Mouse (Mus musculus): ENCODE measurements around the gene 1700015G11Rik. TPM values are rescaled to one million over a fixed set of nuclear protein-coding genes. Genes with fewer than 3 reads are reported as not detected.

1700015G11Rik gene
- total RNA-seq (2015; ENCODE audit: low replicate concordance) (not detected in 2 replicates), total RNA-seq (2017; ENCODE audit: low replicate concordance) (not detected in 2 replicates)

DNA sequence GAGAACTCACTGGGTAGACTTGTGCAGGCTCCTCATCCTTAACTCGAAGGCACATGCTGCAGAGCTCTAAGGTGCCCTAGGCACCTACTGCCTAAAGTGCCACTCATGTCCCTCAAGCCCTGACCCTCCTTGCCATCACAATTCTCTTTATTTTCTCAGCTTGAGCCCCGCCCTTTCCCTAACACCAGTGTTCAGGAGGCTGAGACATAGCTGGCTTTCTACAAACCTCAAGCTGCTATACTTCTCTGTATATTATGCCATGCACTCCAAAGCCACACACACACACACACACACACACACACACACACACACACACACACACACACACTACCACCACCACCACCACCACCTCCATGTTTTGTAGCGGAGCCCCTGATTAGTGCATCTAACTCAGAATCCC, at the start of gene 1700015G11Rik:
Gene 1700015G11Rik (minus strand): TSS at position 101 of the 400 bp plus-strand sequence.
- no peak for ATAC-seq (replicated peaks; ENCODE audit: low FRiP score, poor library complexity, severe bottlenecking)

DNA sequence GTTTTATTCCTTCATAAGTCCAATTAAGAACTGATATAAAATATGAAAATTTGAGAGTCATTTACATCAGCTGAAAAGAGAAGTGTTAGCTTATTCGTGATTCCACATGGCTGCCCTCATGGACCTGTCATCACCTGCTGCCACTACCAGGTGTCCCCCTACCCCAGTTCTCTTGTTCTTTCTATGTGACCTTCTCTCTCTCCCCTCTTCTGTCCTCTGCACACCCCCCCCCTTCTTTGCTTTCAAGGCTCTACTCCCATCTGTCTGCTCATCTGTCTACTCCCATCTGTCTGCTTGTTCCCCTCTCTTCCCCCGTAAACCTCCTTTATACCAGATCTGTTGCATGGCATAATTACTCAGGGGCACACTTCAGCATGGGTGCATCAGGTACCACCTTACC, 41.4 kb upstream of the 1700015G11Rik start:
- no peak for ATAC-seq (replicated peaks; ENCODE audit: low FRiP score, poor library complexity, severe bottlenecking)

DNA sequence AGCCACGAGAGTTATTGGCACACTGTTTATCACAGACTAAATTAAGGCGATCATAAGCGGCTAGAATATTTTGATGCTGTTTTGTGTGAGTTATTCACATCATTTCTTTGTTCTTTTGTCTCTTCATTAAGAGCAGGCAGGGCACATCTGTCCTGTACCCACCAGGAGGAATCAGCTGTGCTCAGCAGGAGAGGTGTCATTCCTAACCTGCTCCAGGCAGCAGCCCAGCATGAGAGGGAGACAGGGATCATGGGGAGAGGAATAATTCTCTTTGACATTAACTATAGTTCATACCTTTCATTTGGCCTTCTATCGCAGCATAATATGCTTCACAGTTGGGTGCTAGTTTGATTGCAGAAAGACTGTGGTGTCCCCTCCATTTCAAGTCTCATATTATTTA, 40.7 kb upstream of the 1700015G11Rik start:
- ATAC-seq (replicated peaks; ENCODE audit: low FRiP score, poor library complexity, severe bottlenecking): no peak

DNA sequence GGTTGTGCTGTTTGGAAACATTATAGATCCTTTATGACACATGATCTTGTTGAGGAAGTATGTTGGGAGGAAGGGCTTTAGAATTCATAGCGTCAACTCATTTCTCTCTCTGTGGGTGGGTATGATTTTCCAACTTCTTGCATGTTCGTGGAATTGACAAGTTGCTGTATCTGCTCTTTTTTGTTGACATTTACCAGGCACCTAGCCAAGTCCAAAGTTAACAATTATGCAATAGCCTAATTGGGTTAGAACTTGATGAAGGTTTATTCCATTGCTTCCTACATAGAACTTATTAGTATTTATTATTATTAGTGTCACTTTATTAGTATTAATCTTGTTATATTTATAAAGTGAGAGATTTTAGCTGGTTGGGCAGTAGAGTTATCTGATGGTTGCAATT, 40.3 kb upstream of the 1700015G11Rik start:
- no peak for ATAC-seq (replicated peaks; ENCODE audit: low FRiP score, poor library complexity, severe bottlenecking)

DNA sequence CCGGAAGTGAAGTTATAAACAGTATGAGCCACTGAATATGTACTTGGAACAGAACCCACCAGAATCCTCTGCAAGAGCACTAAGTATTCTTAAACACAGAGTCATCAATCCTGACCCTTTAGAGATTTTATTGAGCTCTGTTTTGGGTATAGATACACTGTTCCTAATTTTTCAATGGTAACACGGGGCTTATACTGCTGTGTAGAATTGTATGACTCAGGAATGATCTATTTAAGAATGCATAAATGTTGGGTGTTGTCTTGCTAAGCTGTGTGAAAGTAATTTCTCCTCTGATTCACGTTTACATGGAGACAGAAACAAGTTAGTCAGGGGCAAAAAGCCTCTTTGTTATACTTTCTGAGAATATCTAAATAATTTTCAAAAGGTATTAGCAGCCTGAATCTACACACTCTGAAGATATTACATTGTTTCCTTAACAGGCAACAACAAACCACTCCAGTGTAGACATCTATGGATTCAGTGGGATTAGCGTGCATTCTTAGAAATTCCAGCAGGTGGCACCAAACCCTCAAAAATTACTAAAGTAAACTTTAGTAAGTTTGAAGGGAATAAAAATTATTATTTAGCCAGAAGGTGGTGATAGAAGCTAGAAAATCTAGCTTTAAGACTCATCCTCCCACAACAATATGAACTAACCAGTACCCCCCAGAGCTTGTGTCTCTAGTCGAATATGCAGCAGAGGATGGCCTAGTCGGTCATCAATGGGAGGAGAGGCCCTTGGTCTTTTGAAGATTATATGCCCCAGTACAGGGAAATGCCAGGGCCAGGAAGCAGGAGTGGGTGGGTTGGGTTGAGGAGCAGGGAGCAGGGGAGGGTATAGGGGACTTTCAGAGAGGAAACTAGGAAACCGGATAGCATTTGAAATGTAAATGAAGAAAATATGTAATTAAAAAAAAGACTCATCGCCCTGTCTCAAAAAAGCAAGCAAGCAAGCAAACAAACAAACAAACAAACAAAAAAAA, 22.4 kb upstream of the 1700015G11Rik start:
- ATAC-seq (replicated peaks; ENCODE audit: low FRiP score, poor library complexity, severe bottlenecking): no peak

DNA sequence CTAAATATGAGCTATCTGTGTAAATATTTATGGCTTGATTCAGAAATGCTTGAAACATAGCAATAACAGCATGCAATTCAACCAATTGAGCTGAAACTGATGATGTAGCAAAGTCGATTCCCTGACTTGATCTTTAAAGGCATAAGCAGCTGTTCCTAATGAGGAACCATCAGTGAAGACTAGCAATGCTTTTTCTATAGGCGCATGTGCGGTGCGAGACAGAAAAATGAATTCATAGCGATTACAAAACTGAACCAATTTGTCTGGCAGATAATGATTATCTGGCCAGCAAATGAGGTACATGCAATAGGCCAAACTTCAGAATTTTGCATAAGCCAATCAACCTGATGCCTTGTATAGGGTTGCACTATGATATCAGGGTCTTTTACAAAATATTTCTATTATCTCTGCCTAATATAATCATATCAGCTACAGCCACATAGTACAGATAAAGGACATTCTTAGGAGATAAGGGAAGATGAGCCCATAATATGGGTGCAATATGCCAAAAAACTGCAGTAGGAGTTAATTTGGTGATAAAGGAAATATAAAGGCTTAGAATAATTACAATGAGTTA, 8.6 kb upstream of the 1700015G11Rik start:
- ATAC-seq (replicated peaks; ENCODE audit: low FRiP score, poor library complexity, severe bottlenecking): no peak

DNA sequence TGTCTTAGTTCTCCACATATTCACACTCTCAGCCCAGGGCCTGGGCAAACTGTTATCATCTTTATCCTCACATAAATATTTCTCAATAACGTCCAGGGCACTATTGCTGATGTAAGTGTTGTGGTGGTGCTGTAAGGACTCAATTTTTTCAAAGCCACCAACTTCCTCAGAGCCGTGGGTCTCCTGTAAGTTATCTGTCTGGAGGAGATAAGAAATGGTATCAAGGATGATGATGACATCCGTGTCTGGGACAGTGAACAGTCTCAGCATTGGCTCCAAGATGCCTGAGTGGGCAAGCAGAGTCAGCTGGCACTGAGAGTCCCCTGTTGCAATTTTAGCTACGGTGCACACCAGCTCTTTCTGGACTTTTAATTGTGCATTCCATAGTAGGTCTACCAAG, 6.5 kb upstream of the 1700015G11Rik start:
- no peak for ATAC-seq (replicated peaks; ENCODE audit: low FRiP score, poor library complexity, severe bottlenecking)

DNA sequence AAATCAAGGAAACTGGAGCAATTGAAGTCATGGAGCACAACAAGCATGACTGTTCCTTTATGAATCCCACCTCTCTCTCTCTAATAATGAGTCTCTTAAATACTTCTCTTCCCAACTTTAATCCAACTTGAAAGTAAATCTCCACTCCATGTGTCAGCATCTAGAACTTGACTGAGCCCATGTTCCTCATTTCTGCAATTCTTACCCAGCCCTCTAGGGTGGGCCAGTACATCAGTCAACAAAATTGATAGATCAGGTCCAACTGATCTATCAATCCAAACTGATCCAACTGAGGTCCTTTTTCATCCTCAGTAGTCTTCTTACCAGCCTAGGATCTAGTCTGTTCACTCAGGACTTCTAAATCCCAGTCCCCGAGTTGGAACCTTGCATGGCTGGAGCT, 348 bp downstream of the 1700015G11Rik start:
- ATAC-seq (replicated peaks; ENCODE audit: low FRiP score, poor library complexity, severe bottlenecking): 0 out of 2 replicates have a peak, but pooled peaks have one; percentile 46

DNA sequence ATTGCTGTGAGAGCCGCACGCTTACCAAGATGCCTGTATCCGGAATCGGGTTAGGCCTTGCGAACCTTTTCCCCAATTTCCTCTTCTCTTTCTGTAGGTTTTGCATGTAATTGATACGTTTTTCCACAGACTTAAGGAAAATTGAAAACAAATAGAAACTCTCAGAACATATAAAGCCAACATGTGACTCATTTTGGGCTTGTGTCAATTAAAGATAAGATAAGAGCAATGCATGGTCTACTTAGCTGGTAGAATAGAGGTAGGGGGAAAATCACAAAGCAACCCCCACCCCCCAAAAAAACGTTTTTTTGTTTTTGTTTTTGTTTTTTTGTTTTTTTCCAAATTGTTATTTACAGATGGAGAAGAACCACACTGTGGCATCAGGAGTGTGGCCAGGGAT, 2.1 kb downstream of the 1700015G11Rik start:
- ATAC-seq (replicated peaks; ENCODE audit: low FRiP score, poor library complexity, severe bottlenecking): no peak

DNA sequence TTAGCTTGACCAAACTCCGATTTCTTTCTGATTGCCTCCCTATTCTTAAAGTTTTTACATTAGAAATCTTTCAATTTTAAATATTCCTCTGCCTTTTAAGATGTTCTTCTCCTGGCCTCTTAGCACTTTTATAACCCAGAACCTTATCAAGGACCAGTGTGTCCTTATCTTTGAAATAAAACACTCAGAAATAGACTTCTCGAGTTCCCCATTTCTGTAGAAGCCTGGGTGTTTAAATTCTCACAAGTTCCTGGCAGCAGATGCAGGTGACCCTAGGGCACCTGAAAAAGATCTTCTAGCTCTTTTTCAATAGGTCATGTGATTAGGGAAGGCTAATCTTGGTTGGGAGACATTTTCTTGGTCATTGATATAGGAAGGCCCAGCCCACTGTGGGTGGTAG, 8.4 kb downstream of the 1700015G11Rik start:
- ATAC-seq (replicated peaks; ENCODE audit: low FRiP score, poor library complexity, severe bottlenecking): no peak

DNA sequence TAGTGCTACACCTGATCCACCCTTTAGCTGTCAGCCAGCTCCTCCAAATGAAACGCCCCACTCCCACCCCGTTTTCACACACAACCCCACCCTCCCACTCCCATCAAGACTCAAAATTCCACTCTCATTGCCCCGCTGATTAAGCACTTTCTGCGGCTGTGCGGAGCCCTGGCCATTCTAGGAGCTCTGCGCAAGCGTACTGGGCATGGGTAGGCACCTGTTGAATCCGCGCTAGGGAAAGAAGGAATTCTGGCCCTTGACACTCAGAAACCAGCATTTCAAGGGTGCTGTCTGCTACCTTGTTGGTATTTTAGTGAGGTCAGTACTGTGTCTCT, 9.3 kb downstream of the 1700015G11Rik start:
- no peak for ATAC-seq (replicated peaks; ENCODE audit: low FRiP score, poor library complexity, severe bottlenecking)

DNA sequence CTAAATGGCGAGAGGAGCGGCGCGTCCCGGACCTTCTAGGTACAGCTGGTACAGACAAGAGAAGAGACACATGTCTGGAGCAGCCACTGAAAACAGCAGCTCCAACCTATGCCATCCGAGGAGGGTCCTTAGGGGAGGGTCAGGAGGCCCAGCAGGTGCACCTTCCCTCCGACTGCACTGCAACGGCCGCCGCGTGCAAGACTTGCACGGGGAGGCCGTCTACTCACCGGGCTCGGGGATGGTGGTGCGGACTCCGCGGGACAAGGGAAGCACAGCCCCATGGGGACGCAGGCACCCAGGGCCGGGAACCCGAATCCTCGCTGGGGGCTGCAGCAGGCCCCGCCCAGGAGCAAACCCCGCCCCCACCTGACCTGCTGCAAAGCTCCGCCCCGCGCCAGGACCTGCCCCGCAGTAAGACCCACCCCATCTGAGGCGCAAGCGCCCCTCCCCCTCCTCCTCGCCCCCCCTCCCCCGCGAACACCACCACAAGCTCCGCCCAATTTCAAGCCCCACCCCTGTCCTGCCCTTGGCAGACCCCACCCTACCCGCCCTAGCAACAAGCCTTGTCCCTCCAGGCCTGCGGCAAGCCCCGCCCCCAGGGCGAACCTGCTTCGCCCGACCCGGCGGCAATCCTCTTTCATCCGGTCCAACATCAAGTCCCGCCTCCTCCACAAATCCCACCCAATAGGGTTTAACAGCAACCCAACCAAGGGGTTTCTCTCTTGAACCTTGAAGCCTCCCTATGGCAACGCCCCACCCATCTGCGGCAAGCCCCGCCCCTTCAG, 9.8 kb downstream of the 1700015G11Rik start, which contains the start of gene Svip:
Gene Svip (minus strand): TSS at position 508 of the 785 bp plus-strand sequence.
- ATAC-seq (replicated peaks; ENCODE audit: low FRiP score, poor library complexity, severe bottlenecking): peak; percentile 91

DNA sequence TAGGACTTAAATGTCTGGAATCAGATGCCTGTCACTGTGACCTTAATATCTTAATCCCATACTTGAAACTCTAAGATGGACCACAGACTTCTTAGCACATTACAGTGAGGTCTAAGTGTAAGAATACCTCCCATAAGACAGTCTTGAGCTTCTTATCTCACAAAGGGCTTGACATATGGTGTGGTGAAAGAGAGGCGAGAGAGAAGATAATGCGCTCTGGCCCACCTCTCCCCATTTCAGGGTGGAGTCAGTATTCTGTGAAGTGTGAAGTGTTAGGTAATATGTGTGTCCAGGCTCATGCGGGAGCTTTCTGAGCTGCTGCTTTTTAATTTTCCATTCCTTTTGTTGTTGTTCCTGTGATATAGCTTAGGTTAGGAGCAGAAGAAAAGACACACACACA, 24.5 kb downstream of the 1700015G11Rik start:
- ATAC-seq (replicated peaks; ENCODE audit: low FRiP score, poor library complexity, severe bottlenecking): peak; percentile 97

DNA sequence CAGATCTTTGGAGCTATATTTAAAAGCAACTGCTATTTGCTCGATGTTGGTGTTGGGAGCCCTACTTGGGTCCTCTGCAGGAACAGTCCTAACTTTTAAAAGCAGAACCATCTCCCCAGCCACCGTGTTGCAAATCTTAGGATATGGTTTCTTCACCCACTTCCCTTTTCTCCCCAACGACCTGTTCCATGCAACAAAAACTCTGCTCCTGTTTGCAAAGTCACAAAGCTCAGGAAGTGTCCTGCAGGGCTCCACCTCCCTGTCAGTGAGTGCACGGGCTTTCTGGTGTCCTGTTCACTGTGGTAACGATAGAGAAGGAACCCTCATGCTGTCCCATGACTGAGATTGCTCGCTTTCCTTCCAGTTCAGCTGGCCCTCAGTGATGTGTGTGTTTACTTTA, 28.6 kb downstream of the 1700015G11Rik start:
- ATAC-seq (replicated peaks; ENCODE audit: low FRiP score, poor library complexity, severe bottlenecking): no peak

DNA sequence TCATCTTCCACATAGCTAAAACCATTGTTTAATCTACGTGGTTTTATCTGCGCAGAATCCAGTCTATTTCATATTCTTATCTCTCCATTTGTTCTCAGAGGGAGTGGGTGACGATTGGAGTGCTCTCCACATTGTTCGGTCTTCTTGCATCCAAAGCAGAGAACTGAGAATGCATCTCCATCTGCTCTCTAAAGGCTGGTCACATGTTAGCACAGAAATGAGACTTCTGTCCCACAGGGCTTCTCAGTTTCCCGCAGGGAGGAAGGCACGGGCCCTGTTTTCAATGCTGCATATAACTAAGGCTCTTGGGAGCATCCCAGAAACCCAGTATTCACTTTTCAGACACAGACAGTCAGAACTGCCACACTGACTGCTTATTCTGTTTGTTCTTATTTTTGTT, 29.8 kb downstream of the 1700015G11Rik start:
- no peak for ATAC-seq (replicated peaks; ENCODE audit: low FRiP score, poor library complexity, severe bottlenecking)

DNA sequence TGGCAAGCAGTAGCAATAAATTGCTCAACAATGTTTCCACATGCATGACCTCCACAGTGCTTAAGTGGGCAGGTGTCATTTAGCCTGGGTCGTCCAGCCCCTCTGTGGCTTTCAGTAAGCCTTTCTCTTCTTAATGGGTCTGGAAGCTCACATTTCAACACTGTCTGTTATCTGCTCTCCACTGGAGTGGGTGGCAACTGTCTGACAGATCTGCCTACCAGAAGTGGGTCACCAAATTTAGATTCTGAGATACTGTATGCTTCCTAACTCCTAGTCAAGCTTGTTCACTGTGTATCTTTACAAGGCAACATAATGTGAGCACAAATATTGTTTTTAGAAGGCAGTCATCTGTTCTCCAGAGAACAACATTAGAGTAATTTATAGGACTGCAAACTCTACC, 33.2 kb downstream of the 1700015G11Rik start:
- ATAC-seq (replicated peaks; ENCODE audit: low FRiP score, poor library complexity, severe bottlenecking): peak; percentile 76

DNA sequence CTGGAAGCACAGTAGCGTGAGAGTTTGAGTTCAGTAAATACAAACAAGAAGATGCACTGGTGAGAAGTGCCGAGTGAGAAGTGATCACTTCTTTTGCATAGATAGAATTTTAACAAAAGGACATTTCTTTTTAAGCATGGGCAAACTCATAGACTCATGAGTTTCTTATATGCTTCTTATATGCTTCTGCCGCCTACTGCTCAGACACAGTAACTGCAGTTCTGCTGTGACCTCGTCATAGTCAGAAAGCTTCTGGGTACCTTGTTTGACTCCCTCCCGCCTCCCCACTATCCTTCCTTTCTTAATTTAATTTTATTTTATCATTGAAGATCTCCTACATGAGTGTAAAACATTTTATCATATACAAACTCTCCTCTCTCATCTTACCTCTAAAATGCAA, 36.3 kb downstream of the 1700015G11Rik start:
- peak; percentile 82 for ATAC-seq (replicated peaks; ENCODE audit: low FRiP score, poor library complexity, severe bottlenecking)

DNA sequence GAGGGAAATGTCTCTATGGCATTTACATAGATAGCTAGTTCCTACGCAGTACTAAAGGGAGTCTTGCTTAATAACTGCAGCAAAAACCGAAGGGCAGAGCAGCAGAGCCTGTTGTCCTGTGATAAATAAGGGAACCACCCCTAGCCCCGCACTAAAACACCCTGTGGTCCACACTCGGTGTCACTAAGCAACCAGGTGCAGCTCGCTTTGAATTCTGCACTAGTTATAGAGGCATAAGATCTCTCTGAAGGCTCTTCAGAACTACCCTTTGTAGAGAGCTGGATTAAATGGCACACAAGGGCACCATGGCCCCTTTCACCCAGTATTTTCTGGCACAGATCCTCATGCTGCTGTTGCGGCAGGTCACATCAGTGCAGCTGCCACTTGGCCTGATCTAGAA, 40.3 kb downstream of the 1700015G11Rik start:
- 0 out of 2 replicates have a peak, but pooled peaks have one; percentile 44 for ATAC-seq (replicated peaks; ENCODE audit: low FRiP score, poor library complexity, severe bottlenecking)

DNA sequence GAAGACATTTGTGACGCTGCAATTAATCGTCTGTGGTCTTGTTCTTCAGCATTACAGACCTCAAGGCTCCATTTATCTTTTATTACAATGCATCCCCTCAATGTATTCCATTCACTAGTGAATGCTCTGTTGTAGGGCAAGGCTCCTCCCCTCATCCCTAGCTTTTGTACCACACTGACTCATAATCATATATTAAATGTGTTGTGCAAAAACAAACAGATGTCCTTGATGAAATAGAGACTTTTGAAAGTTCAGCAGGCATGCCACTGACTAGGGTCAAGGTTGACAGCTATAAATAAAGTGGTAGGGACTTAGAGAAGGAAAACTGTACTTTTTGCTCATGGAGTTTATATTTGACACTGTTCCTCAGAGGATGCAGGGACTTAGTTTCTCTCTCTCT, 42.0 kb downstream of the 1700015G11Rik start:
- no peak for ATAC-seq (replicated peaks; ENCODE audit: low FRiP score, poor library complexity, severe bottlenecking)

DNA sequence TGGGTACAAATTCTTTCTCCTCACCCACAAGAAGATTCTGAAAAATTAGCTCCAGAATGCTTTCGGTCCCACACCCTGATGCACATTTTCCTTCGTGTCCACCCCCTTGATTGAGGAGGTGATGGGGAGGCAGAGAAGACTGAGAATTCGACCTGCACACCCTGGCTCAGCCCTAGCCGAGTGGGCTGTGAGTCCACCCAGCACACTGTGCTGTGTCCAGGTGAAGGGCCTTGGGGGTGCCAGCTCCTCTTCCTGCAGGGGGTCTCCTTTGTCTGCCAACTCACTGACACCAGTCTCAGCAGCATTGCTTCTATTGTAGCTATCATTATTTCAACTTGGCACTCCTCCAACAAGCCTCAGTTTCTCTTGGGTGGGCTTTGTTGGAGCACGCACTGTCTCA, 42.4 kb downstream of the 1700015G11Rik start:
- ATAC-seq (replicated peaks; ENCODE audit: low FRiP score, poor library complexity, severe bottlenecking): no peak
